21 mouse cellular contexts compared by ENCODE assay signal in genomic region chr11:35274036-35274435, GRCm38 (mm10).
DNase-seq lines count a peak whose midpoint lies in the region; ATAC-seq and TF ChIP-seq lines count a peak whose summit lies in the region.
"Had no signal": no experiment of that assay in that cellular context is flagged by ENCODE, and none has a peak within 500 bp of the region (broad histone marks: within the 10 kb centered on the region; RNA-seq: fewer than 3 reads in every experiment).

No protein-coding gene starts in this region.

- H3K27ac ChIP-seq in heart, embryonic 10.5 days, result peak overlapping the region; percentile 32; the same call in 1 of the 2 replicates
- H3K27ac ChIP-seq in lung, embryonic 14.5 days (ENCODE audit: low read depth), result no peak overlapping the region
- peak overlapping the region; percentile 35; the same call in 1 of the 2 replicates for H3K27ac ChIP-seq in embryonic facial prominence, embryonic 15.5 days (replicated peaks)
- no peak overlapping the region for H3K27ac ChIP-seq in liver, embryonic 11.5 days (ENCODE audit: low read depth, low read length)
- H3K27ac ChIP-seq: forebrain, embryonic 15.5 days; heart, embryonic 15.5 days; intestine, embryonic 15.5 days; neural tube, embryonic 13.5 days had no signal

- WGBS in heart, embryonic 10.5 days, result 82% methylated on average over 3 of the region's 3 CpGs
- WGBS in lung, embryonic 14.5 days, result 73% methylated on average over 3 of the region's 3 CpGs
- 78% methylated on average over 3 of the region's 3 CpGs for WGBS in embryonic facial prominence, embryonic 15.5 days
- WGBS in liver, embryonic 11.5 days, result 87% methylated on average over 3 of the region's 3 CpGs

- ATAC-seq in lung, embryonic 14.5 days (ENCODE audit: insufficient read depth), result peak; percentile 65; the same call in 1 of the 2 replicates
- no peak for ATAC-seq in embryonic facial prominence, embryonic 15.5 days (ENCODE audit: insufficient number of reproducible peaks, low FRiP score, low TSS enrichment, low read depth)
- ATAC-seq in liver, embryonic 11.5 days (replicated peaks; ENCODE audit: low FRiP score), result no peak
- ATAC-seq: forebrain, embryonic 15.5 days; hindbrain, embryonic 16.5 days; intestine, embryonic 15.5 days; midbrain, embryonic 16.5 days had no signal

- H3K9me3 ChIP-seq in heart, embryonic 10.5 days, result no peaks in the 10 kb centered on the region
- H3K9me3 ChIP-seq in lung, embryonic 14.5 days (ENCODE audit: low read depth, low read length), result no peaks in the 10 kb centered on the region
- no peaks in the 10 kb centered on the region for H3K9me3 ChIP-seq in embryonic facial prominence, embryonic 15.5 days (replicated peaks)
- H3K9me3 ChIP-seq in liver, embryonic 11.5 days (ENCODE audit: control insufficient read depth, low read length), result no peaks in the 10 kb centered on the region
- H3K9me3 ChIP-seq: forebrain, embryonic 15.5 days; heart, embryonic 15.5 days; intestine, embryonic 15.5 days; neural tube, embryonic 13.5 days had no signal

- H3K9ac ChIP-seq in lung, embryonic 14.5 days, result no peak overlapping the region
- H3K9ac ChIP-seq in embryonic facial prominence, embryonic 15.5 days, result no peak overlapping the region
- no peak overlapping the region for H3K9ac ChIP-seq in liver, embryonic 11.5 days (ENCODE audit: low read depth, low read length)
- H3K9ac ChIP-seq: forebrain, embryonic 15.5 days; heart, embryonic 15.5 days; intestine, embryonic 15.5 days; neural tube, embryonic 13.5 days had no signal

- H3K4me3 ChIP-seq in heart, embryonic 10.5 days, result no peak overlapping the region
- no peak overlapping the region for H3K4me3 ChIP-seq in lung, embryonic 14.5 days (ENCODE audit: low read depth, low read length)
- no peak overlapping the region for H3K4me3 ChIP-seq in embryonic facial prominence, embryonic 15.5 days (replicated peaks)
- no peak overlapping the region for H3K4me3 ChIP-seq in liver, embryonic 11.5 days (ENCODE audit: low read depth, low read length)
- H3K4me3 ChIP-seq: forebrain, embryonic 15.5 days; heart, embryonic 15.5 days; intestine, embryonic 15.5 days; neural tube, embryonic 13.5 days had no signal

- no peak overlapping the region for H3K4me2 ChIP-seq in lung, embryonic 14.5 days
- H3K4me2 ChIP-seq in embryonic facial prominence, embryonic 15.5 days (replicated peaks), result no peak overlapping the region
- H3K4me2 ChIP-seq in liver, embryonic 11.5 days, result no peak overlapping the region
- H3K4me2 ChIP-seq: forebrain, embryonic 15.5 days; heart, embryonic 15.5 days; intestine, embryonic 15.5 days; midbrain, embryonic 11.5 days; neural tube, embryonic 13.5 days had no signal

- TF ChIP-seq CTCF in lung, embryonic 14.5 days (IDR thresholded peaks at IDR 0.05; ENCODE audit: low read depth), result no peak

- H3K4me1 ChIP-seq in heart, embryonic 10.5 days, result peaks cover 78% of the 10 kb centered on the region
- H3K4me1 ChIP-seq in lung, embryonic 14.5 days (ENCODE audit: insufficient read depth), result peaks cover 26% of the 10 kb centered on the region
- H3K4me1 ChIP-seq in embryonic facial prominence, embryonic 15.5 days, result peaks cover 43% of the 10 kb centered on the region
- peaks cover 3% of the 10 kb centered on the region; the same call in 1 of the 2 replicates for H3K4me1 ChIP-seq in liver, embryonic 11.5 days (replicated peaks; ENCODE audit: control insufficient read depth, insufficient read depth, low read length)

- no peaks in the 10 kb centered on the region for H3K36me3 ChIP-seq in heart, embryonic 10.5 days
- no peaks in the 10 kb centered on the region for H3K36me3 ChIP-seq in lung, embryonic 14.5 days (ENCODE audit: insufficient read depth)
- H3K36me3 ChIP-seq in embryonic facial prominence, embryonic 15.5 days, result no peaks in the 10 kb centered on the region
- no peaks in the 10 kb centered on the region for H3K36me3 ChIP-seq in liver, embryonic 11.5 days (ENCODE audit: control insufficient read depth, insufficient read depth, low read length)
- H3K36me3 ChIP-seq: forebrain, embryonic 15.5 days; G1E; heart, embryonic 15.5 days; intestine, embryonic 15.5 days; neural tube, embryonic 13.5 days had no signal

- H3K27me3 ChIP-seq in heart, embryonic 10.5 days (ENCODE audit: insufficient read depth, poor library complexity, severe bottlenecking), result no peaks in the 10 kb centered on the region
- no peaks in the 10 kb centered on the region for H3K27me3 ChIP-seq in lung, embryonic 14.5 days (ENCODE audit: insufficient read depth, low read length)
- no peaks in the 10 kb centered on the region for H3K27me3 ChIP-seq in embryonic facial prominence, embryonic 15.5 days
- no peaks in the 10 kb centered on the region for H3K27me3 ChIP-seq in liver, embryonic 11.5 days (replicated peaks; ENCODE audit: control insufficient read depth, insufficient read depth, low read length)
- H3K27me3 ChIP-seq: forebrain, embryonic 15.5 days; heart, embryonic 15.5 days; intestine, embryonic 15.5 days had no signal

- no peak for DNase-seq in heart, embryonic 10.5 days (ENCODE audit: low spot score)
- DNase-seq in heart, adult 9 months (ENCODE audit: low spot score in 2 of 2), result no peak
- DNase-seq in lung, embryonic 14.5 days, result peak; percentile 39
- no peak for DNase-seq in lung, postnatal 14 days
- peak; percentile 41 for DNase-seq in lung, postnatal 25 days (ENCODE audit: low spot score)
- no peak for DNase-seq in liver, embryonic 11.5 days (ENCODE audit: low spot score)
- DNase-seq: adrenal gland, adult 8-10 months; cerebellum, adult 8-10 months; cerebellum, postnatal 25 days; gastrocnemius, postnatal 10 days; left cerebral cortex, postnatal 4 days; thymus, postnatal 4 days had no signal

Comparison
In these comparisons a context has a peak if more than half of its experiments do, and no peak if none do; other contexts are left out.
1. DNase-seq: peak in lung, embryonic 14.5 days (single experiment) and lung, postnatal 25 days (single experiment); none in heart, embryonic 10.5 days (single experiment), heart, adult 9 months (0 of 2), lung, postnatal 14 days (single experiment) and liver, embryonic 11.5 days (single experiment).
2. H3K27ac ChIP-seq: peak in heart, embryonic 10.5 days (single experiment) and embryonic facial prominence, embryonic 15.5 days (single experiment); none in lung, embryonic 14.5 days (single experiment) and liver, embryonic 11.5 days (single experiment).